Mouse (Mus musculus) kidney, postnatal 4 days (tissue): ENCODE results near the gene Tmprss9.
A peak's percentile ranks its signal among the peaks of the same experiment; 100 is the strongest.

ENCODE experiments used
- DNase-seq, 2 experiments: peaks; one replicate each; pipeline ENCODE4 v3.0.0; 2021; ENCODE audit warnings: mixed read lengths in 2 of 2

Tmprss9 gene

DNA sequence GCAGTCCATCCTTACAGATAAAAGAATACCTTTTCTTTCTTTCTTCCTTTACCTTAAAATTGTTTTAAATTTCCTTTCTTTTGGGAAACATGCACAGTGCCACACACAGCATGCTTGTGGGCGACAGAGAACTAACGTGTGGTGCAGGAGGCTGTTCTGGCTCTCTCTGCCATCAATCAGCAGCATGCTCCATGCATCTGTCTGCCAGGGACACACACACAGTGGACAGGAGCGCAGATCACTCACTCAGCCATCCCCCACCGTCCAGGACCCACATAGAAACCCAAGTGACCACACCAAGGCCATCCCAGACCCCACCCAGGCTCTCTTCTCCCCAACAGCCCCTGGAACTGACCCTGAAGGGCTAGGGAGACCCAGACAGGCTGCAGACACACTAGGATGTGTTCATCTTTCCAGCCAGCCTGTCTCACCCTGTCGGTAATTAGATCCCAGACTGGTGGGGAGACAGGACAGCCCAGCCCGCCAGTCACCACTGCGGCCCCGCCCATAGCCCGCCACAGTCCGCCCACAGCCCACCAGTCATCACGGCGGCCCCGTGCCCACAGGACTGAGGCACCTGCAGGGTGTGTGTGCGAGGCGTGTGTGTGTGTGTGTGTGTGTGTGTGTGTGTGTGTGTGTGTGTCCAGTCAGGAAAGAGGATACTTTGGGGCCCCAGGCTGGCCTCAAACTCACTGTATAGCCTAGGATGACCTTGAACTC lies 67.3 kb downstream of the Tmprss9 start:
- peak; percentile 65 to 71 for DNase-seq

GRCm38 (mm10) chr10:80939671-80940070 lies 68.0 kb downstream of the Tmprss9 start:
- peak; percentile 93 to 96 for DNase-seq

DNA sequence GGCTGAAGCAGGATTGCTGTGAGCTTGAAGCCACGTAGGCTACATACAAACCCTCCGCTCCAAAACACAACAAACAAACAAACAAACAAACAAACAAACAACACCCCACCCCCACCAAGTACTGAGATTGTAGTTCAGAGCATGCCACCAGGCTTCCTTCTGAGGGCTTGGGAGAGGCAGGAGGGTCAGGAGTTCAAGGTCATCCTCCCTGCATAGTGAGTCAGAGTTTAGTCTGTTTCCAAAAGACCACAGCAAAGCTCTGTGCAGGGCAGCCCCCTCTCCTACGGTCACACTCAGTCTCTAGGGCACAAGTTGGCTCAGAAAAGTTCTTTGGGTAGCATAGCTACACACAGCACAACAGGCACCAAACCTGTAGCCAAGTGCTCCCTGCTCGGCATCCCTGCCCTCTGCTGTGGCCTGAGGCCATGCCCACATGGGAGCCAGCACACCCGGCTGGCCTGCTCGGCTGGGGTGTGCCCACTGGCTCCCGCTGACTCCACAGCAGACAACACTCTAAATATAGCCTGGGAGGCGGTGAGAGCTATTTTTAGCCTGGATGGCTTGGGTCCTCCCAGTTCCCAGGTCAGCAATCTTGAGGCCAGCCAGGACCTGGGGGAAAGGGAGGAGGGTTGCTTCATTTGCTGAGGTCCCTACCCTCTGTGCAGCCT lies 68.8 kb downstream of the Tmprss9 start:
- peak; percentile 62 to 78 for DNase-seq

- DNase-seq, result no peak
These were observed 69.3 kb downstream of the Tmprss9 start for GRCm38 (mm10) chr10:80940988-80941347.

GRCm38 (mm10) chr10:80942919-80943318 lies 71.3 kb downstream of the Tmprss9 start:
- DNase-seq, result no peak

GRCm38 (mm10) chr10:80943701-80944100 lies 72.1 kb downstream of the Tmprss9 start:
- DNase-seq, result no peak

DNA sequence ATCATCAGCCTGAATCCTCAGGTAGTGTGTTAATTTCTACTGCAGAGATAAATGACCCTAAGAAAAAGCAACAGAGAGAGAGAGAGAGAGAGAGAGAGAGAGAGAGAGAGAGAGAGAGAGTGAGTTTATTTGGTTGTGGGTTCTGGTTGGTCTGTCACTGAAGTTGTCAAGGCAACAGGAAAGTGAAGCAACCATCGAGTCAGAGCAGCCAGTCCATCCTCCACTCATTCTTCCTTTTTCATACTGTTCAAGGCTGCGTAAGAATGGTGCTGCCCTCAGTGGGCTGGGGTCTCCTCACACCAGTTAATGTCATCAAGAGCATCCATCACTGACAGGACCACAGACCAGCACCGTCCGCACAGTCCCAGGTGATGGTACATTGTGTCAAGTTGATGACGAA lies 72.6 kb downstream of the Tmprss9 start:
- no peak for DNase-seq

DNA sequence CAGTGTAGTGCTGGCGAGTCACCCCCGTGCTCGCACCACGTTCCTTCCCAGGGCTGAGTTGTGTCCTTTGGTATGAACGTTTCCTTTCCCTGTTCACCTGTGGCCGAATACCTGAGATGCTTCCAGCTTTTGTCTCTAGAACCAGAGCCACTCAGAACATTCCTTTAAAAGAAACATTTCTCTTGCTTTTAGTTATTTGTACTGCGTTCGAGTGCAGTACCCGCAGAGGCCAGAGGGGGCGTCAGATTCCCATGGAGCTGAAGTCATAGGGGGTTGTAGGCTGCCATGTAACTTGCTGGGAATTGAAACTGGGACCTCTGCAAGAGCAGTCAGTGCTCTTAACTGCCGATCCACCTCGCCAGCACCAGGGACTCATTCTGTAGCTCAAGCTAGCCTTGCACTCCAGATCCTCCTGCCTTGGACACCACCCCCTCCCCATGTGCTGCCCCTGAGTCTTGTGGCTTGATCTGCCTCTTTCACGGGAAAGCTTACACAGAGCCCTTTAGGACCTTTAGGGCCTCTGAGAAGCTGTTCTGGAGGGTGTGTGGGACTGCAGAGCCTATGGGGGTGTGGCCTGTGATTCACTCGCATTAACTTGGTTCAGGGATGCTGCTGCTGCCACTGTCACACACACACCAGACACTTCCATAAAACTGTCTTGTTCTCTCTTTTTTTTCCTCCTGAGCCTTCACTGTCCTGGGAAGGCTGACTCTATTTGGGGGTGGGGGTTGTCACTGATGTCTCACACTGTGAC lies 75.2 kb downstream of the Tmprss9 start:
- no peak for DNase-seq

- DNase-seq, result peak; percentile 61 to 76
These were observed 76.2 kb downstream of the Tmprss9 start for GRCm38 (mm10) chr10:80947802-80948201.

- peak; percentile 57 to 73 for DNase-seq
These were observed 76.9 kb downstream of the Tmprss9 start for GRCm38 (mm10) chr10:80948570-80948969.

- no peak for DNase-seq
These were observed 77.4 kb downstream of the Tmprss9 start for GRCm38 (mm10) chr10:80949081-80949480.
